11 mouse cellular contexts compared by ENCODE assay signal in the genomic region with DNA sequence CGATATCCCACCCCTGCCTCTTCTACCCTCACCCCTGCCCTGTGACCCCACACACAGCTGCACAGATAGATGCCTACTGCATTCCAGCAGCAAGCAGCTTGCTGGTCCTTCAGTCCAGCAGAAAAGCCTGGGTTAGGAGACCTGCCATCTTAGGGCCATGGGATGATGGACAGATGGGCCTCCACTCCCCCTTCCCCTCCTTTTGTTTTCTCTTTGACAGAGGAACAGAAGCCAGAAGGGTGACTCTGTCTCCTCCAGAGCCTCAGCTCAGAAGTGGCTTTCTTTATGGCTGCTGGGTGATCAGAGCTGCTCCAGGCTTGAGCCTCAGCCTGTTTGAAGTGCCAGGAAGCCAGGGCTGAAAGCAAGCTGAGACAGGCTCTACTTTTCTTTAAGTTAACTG. TPM values are rescaled to one million over a fixed set of nuclear protein-coding genes. Genes with fewer than 3 reads are reported as not detected.
A peak's percentile ranks its signal among the peaks of the same experiment; 100 is the strongest.
DNase-seq lines count a peak whose midpoint lies in the region; ATAC-seq and TF ChIP-seq lines count a peak whose summit lies in the region.
"Had no signal": no experiment of that assay in that cellular context is flagged by ENCODE, and none has a peak within 500 bp of the region (broad histone marks: within the 10 kb centered on the region; RNA-seq: fewer than 3 reads in every experiment).

No protein-coding gene starts in this region.

- H3K4me3 ChIP-seq in lung, embryonic 14.5 days (ENCODE audit: low read depth, low read length) = no peak overlapping the region
- H3K4me3 ChIP-seq in lung, adult 2 months (replicated peaks; ENCODE audit: extremely low read depth, low read depth, low read length) = no peak overlapping the region
- H3K4me3 ChIP-seq in embryonic facial prominence, embryonic 15.5 days (replicated peaks) = no peak overlapping the region
- H3K4me3 ChIP-seq in limb, embryonic 11.5 days (ENCODE audit: low read depth, low read length) = no peak overlapping the region
- no peak overlapping the region for H3K4me3 ChIP-seq in neural tube, embryonic 15.5 days (replicated peaks)
- H3K4me3 ChIP-seq: lung, embryonic 15.5 days had no signal

- peak overlapping the region; percentile 30; the same call in 1 of the 2 replicates for H3K27ac ChIP-seq in lung, embryonic 14.5 days (ENCODE audit: low read depth)
- H3K27ac ChIP-seq in embryonic facial prominence, embryonic 15.5 days (replicated peaks) = 0 out of 2 replicates have a peak overlapping the region, but pooled peaks have one; percentile 35
- peak overlapping the region; percentile 86 for H3K27ac ChIP-seq in limb, embryonic 11.5 days (replicated peaks; ENCODE audit: low read depth, low read length)
- 0 out of 2 replicates have a peak overlapping the region, but pooled peaks have one; percentile 45 for H3K27ac ChIP-seq in neural tube, embryonic 15.5 days (replicated peaks)
- H3K27ac ChIP-seq: lung, embryonic 15.5 days had no signal

- H3K9ac ChIP-seq in lung, embryonic 14.5 days = no peak overlapping the region; the same call in 1 of the 2 replicates
- H3K9ac ChIP-seq in embryonic facial prominence, embryonic 15.5 days = no peak overlapping the region
- H3K9ac ChIP-seq in limb, embryonic 11.5 days (ENCODE audit: low read length) = no peak overlapping the region
- no peak overlapping the region for H3K9ac ChIP-seq in neural tube, embryonic 15.5 days (replicated peaks)
- H3K9ac ChIP-seq: lung, embryonic 15.5 days had no signal

- no peak for DNase-seq in lung, embryonic 14.5 days
- DNase-seq in lung, adult 2 months = no peak
- peak; percentile 43 for DNase-seq in limb, embryonic 11.5 days (ENCODE audit: low spot score)
- no peak for DNase-seq in spleen, postnatal 36 days (ENCODE audit: low spot score in 2 of 2)
- DNase-seq in layer of hippocampus, postnatal 25 days (ENCODE audit: extremely low spot score in 1 of 2, low spot score in 1 of 2) = no peak
- DNase-seq: kidney, postnatal 10 days; right cerebral cortex, postnatal 4 days had no signal

- TF ChIP-seq POLR2A in lung, adult 2 months (IDR thresholded peaks at IDR 0.05; ENCODE audit: borderline replicate concordance, extremely low read depth, low read depth, low read length) = no peak

- 9% methylated on average over 1 of the region's 1 CpGs for WGBS in lung, embryonic 14.5 days
- 60% methylated on average over 1 of the region's 1 CpGs for WGBS in lung, adult 2 months
- 47% methylated on average over 1 of the region's 1 CpGs for WGBS in embryonic facial prominence, embryonic 15.5 days
- 21% methylated on average over 1 of the region's 1 CpGs for WGBS in limb, embryonic 11.5 days
- 7% methylated on average over 1 of the region's 1 CpGs for WGBS in neural tube, embryonic 15.5 days

- no peak for TF ChIP-seq CTCF in lung, embryonic 14.5 days (IDR thresholded peaks at IDR 0.05; ENCODE audit: low read depth)
- TF ChIP-seq CTCF in lung, adult 2 months (IDR thresholded peaks at IDR 0.05; ENCODE audit: insufficient read depth, low read length) = no peak

- no peak for ATAC-seq in lung, embryonic 14.5 days (ENCODE audit: insufficient read depth)
- no peak for ATAC-seq in embryonic facial prominence, embryonic 15.5 days (ENCODE audit: insufficient number of reproducible peaks, low FRiP score, low TSS enrichment, low read depth)
- ATAC-seq in limb, embryonic 11.5 days (ENCODE audit: insufficient number of reproducible peaks, low FRiP score, low TSS enrichment, low read depth) = no peak
- no peak for ATAC-seq in neural tube, embryonic 15.5 days (ENCODE audit: low FRiP score)
- no peak for ATAC-seq in megakaryocyte, adult 5-6 weeks (ENCODE audit: poor library complexity, severe bottlenecking)

- no peak overlapping the region for H3K4me2 ChIP-seq in lung, embryonic 14.5 days
- H3K4me2 ChIP-seq in embryonic facial prominence, embryonic 15.5 days (replicated peaks) = no peak overlapping the region
- H3K4me2 ChIP-seq in limb, embryonic 11.5 days (ENCODE audit: low read depth, severe bottlenecking) = peak overlapping the region; percentile 5; the same call in 1 of the 2 replicates
- no peak overlapping the region for H3K4me2 ChIP-seq in neural tube, embryonic 15.5 days
- H3K4me2 ChIP-seq: lung, embryonic 15.5 days had no signal

- H3K36me3 ChIP-seq in lung, embryonic 14.5 days (ENCODE audit: insufficient read depth) = no peaks in the 10 kb centered on the region
- no peaks in the 10 kb centered on the region for H3K36me3 ChIP-seq in embryonic facial prominence, embryonic 15.5 days
- peaks cover 15% of the 10 kb centered on the region for H3K36me3 ChIP-seq in limb, embryonic 11.5 days (ENCODE audit: control insufficient read depth, insufficient read depth, low read length)
- H3K36me3 ChIP-seq in neural tube, embryonic 15.5 days = no peaks in the 10 kb centered on the region
- H3K36me3 ChIP-seq: lung, embryonic 15.5 days had no signal

- no peaks in the 10 kb centered on the region for H3K27me3 ChIP-seq in lung, embryonic 14.5 days (ENCODE audit: insufficient read depth, low read length)
- no peaks in the 10 kb centered on the region for H3K27me3 ChIP-seq in embryonic facial prominence, embryonic 15.5 days
- no peaks in the 10 kb centered on the region for H3K27me3 ChIP-seq in limb, embryonic 11.5 days (ENCODE audit: control insufficient read depth, insufficient read depth, low read length)
- H3K27me3 ChIP-seq in neural tube, embryonic 15.5 days (replicated peaks) = no peaks in the 10 kb centered on the region

- H3K4me1 ChIP-seq in lung, embryonic 14.5 days (ENCODE audit: insufficient read depth) = peaks cover 21% of the 10 kb centered on the region; the same call in 1 of the 2 replicates
- no peaks in the 10 kb centered on the region for H3K4me1 ChIP-seq in lung, adult 2 months (ENCODE audit: control insufficient read depth, insufficient read depth, low read length)
- H3K4me1 ChIP-seq in embryonic facial prominence, embryonic 15.5 days = peaks cover 40% of the 10 kb centered on the region
- H3K4me1 ChIP-seq in limb, embryonic 11.5 days (ENCODE audit: control insufficient read depth, insufficient read depth, low read length) = peaks cover 42% of the 10 kb centered on the region
- peaks cover 44% of the 10 kb centered on the region for H3K4me1 ChIP-seq in neural tube, embryonic 15.5 days

- H3K9me3 ChIP-seq in lung, embryonic 14.5 days (ENCODE audit: low read depth, low read length) = no peaks in the 10 kb centered on the region
- no peaks in the 10 kb centered on the region for H3K9me3 ChIP-seq in embryonic facial prominence, embryonic 15.5 days (replicated peaks)
- no peaks in the 10 kb centered on the region for H3K9me3 ChIP-seq in limb, embryonic 11.5 days (ENCODE audit: control insufficient read depth, low read length)
- H3K9me3 ChIP-seq in neural tube, embryonic 15.5 days (replicated peaks) = no peaks in the 10 kb centered on the region
- H3K9me3 ChIP-seq: lung, embryonic 15.5 days had no signal

RNA-seq across cellular contexts. Expression of gene Col2a1, which starts 15.0 kb away (rescaled TPM):
- polyA plus RNA-seq in lung, embryonic 14.5 days (2014; fragmentation: Nextera tagmentation; extraction: Ambion mirVana) = 29.3 and 33.3 TPM in 2 replicates
- 0.14 and 0.51 TPM in 2 replicates for polyA plus RNA-seq in lung, adult 2 months (2012; rRNA removed)
- polyA plus RNA-seq in embryonic facial prominence, embryonic 15.5 days (2015; fragmentation: Nextera tagmentation; extraction: Ambion mirVana) = 225 and 386 TPM in 2 replicates
- polyA plus RNA-seq in limb, embryonic 11.5 days (2014; fragmentation: Nextera tagmentation; extraction: Ambion mirVana) = 237 and 243 TPM in 2 replicates
- 33.8 and 62.9 TPM in 2 replicates for polyA plus RNA-seq in neural tube, embryonic 15.5 days (2015; fragmentation: Nextera tagmentation; extraction: Ambion mirVana)
- total RNA-seq in megakaryocyte, adult 5-6 weeks (2015) = not detected in 2 replicates
- not detected in 2 replicates for total RNA-seq in megakaryocyte, adult 5-6 weeks (2017)
- 1 to 10 TPM in 1 of 2 experiments, under 1 TPM in 1; 0.42 to 1.0 TPM for total RNA-seq in layer of hippocampus, postnatal 25 days (2021)

RNA-seq across cellular contexts. Expression of gene Tmem106c, which starts 25.5 kb away (rescaled TPM):
- polyA plus RNA-seq in lung, embryonic 14.5 days (2014; fragmentation: Nextera tagmentation; extraction: Ambion mirVana) = 31.4 and 35.1 TPM in 2 replicates
- polyA plus RNA-seq in lung, adult 2 months (2012; rRNA removed) = 25.8 and 34.2 TPM in 2 replicates
- 52.6 and 60.8 TPM in 2 replicates for polyA plus RNA-seq in embryonic facial prominence, embryonic 15.5 days (2015; fragmentation: Nextera tagmentation; extraction: Ambion mirVana)
- polyA plus RNA-seq in limb, embryonic 11.5 days (2014; fragmentation: Nextera tagmentation; extraction: Ambion mirVana) = 34.7 and 36.8 TPM in 2 replicates
- 48.0 and 48.6 TPM in 2 replicates for polyA plus RNA-seq in neural tube, embryonic 15.5 days (2015; fragmentation: Nextera tagmentation; extraction: Ambion mirVana)
- 12.4 and 18.5 TPM in 2 replicates for total RNA-seq in megakaryocyte, adult 5-6 weeks (2015)
- 13.5 and 14.1 TPM in 2 replicates for total RNA-seq in megakaryocyte, adult 5-6 weeks (2017)
- total RNA-seq in layer of hippocampus, postnatal 25 days (2021) = 10 to 100 TPM; 26.8 to 27.2 TPM

Comparison
In these comparisons a context has a peak if more than half of its experiments do, and no peak if none do; other contexts are left out.
1. RNA of gene Col2a1, which starts 15.0 kb away (polyA plus RNA-seq): 225 to 386 TPM in embryonic facial prominence, embryonic 15.5 days, 237 to 243 TPM in limb, embryonic 11.5 days, 33.8 to 62.9 TPM in neural tube, embryonic 15.5 days and 29.3 to 33.3 TPM in lung, embryonic 14.5 days; 0.14 to 0.51 TPM in lung, adult 2 months; every median in the first group is over 10 times any median in the second.
2. H3K27ac ChIP-seq: peak in every context shown above with its lines; median percentile 86 in limb, embryonic 11.5 days; 45 in neural tube, embryonic 15.5 days; 35 in embryonic facial prominence, embryonic 15.5 days; 30 in lung, embryonic 14.5 days.